Mouse (Mus musculus): ENCODE results near the gene Rab13.
A peak's percentile ranks its signal among the peaks of the same experiment; 100 is the strongest.

Rab13 gene

DNA sequence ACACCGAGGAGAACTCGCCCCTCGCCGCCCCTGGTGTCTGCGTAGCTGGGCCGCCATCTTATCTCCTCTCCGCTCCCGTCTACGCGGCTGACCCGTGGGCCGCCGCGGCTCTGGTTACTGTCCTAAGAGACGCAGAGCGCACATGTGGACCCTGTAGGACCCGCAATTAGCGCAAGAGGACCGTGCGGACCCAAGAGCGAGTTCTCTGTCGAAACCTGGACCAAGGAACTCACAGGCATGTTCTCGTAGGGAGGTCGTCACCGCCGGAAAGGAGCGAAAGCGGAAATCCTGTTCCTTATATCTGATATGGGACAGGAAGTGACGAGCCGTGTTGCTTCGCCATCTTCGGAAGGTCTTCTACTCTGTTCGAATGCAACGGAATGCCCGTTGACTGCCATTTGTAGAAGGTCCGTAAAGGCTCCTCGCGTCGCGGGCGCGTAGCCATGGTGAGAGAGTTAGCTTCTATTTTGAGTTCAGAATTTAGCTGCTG is at the start of gene Rab13, which contains the start of gene Rps27:
Gene Rab13 (plus strand): TSS at position 319 of the 490 bp plus-strand sequence.
Gene Rps27 (minus strand): TSS at position 275 of the 490 bp plus-strand sequence.
- peak; percentile 96 for DNase-seq

DNA sequence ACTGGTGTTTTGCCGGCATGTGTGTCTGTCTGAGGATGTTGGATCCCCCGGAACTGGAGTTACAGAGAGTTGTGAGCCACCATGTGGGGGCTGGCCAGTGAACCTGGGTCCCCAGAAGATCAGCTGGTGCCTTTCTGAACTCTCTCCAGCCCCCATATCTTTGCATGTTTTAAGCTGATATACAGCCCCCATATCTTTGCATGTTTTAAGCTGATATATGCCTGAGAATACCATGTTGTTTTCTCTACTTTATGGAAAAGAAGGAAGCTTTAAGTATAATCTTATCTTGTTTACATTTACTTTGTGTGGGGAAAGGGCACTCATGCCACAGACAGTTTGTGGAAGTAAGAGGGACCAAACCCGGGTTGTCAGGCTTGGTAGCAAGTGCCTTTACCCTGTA is 33.9 kb upstream of the Rab13 start:
- DNase-seq: no peak

DNA sequence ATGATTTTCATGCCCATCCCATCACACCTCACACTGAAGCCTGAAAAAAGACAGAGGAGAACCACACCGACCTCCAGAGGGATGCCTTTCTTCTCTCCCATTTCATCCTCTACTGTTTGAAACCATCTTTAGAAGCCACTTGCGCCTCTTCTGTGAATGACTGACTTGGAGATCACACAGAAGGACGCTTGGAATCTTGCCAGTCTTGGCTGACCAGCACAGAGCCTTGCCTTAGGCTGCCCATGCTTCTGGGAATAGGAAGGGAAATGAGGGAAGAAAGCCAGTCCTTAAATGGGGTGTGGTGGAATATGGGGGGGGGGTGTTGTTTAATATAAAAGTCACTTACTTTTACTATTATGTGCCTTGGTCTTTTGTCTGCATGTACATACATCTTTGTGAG is 29.9 kb upstream of the Rab13 start:
- DNase-seq: no peak

DNA sequence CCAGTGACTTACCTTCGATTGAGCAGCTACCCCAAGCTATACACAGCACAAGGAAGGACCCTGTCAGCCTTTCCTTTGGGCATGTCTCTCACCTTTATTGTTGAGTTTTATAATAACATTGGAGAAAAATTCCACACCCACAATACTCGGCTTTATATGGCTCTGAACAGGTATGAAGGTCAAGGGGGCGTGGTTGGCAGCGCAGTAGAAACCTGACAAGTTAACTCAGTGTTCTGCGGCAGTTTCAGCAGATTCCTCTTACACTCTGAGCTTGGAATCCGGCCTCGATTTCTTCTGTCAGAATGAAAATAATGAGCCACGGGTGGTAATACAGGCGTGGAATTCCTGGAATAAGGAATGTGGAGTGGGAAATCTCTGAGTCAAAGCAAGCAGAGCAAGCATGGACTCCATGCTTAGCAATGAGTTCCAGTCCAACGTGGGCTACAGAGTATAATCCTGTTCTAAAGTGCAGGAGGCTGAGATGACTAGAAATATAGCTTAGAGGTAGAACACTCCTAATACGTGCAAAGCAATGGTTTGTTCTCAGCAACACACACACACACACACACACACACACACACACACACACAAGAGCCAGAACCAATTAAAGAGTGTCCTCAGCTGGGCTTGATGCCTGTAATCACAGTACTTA is 22.5 kb upstream of the Rab13 start:
- no peak for DNase-seq

DNA sequence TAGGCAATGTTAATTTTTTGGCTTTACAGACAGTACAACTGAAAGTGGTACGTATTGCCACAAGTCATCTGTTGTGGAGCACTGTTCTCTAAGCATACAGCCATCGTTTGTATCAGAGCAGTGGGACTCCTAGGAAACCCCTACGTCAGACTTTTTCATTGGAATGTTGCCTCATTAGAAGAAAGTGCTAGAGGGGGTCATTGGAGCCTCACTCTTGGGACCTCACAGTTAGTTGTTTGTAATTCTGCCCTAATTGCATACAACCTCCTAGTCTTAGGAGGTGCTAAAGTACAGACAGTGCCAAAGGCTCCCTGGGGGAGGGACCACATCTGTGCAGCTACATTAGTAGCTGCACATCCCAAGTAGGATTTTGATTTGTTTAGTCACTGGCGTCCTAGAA is 18.7 kb upstream of the Rab13 start:
- no peak for DNase-seq

DNA sequence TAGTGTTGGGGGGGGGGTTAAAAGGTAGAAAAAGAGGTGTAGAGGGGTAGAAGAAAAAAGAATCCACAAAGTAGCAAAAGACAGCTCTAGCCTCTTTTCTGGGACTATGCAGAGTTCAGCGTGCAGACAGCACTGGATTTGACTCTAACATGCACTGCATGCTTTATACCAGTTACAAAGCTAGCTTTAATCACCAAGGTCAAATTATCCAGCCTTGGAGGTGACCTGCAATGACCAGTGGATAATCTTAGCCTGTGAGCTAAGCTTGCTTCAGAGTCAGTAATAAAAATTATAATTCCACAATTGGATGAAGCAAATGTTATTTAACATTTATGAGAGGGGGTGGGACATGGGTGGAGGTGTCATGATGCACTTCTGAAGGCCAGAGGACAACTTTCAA is 17.9 kb upstream of the Rab13 start:
- DNase-seq: no peak

- DNase-seq: no peak
Observed at GRCm38 (mm10) chr3:90197548-90197947, 15.9 kb upstream of the Rab13 start.

GRCm38 (mm10) chr3:90202884-90203283 is 10.6 kb upstream of the Rab13 start:
- no peak for DNase-seq

DNA sequence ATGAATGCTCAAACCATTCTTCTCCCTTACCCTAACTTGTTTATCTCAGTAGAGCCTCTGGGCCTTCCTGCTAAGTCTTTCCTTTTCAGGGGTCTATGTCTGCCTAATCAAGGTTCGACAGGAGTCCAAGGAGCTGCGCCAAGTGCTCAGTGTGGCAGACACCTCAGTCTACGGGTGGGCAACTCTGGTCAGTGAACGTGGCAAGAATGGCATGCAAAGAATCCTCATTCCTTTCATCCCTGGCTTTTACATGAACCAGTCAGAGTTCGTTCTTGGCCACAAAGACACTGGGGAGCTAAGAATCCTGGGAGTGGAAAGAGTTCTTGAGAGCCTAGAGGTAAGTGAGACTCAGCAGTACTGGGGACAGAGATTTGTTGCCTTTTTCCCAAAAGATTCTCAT is 9.9 kb upstream of the Rab13 start:
- DNase-seq: no peak

- DNase-seq: no peak
Observed at GRCm38 (mm10) chr3:90204582-90204981, 8.9 kb upstream of the Rab13 start.

GRCm38 (mm10) chr3:90208662-90209061 is 4.8 kb upstream of the Rab13 start:
- no peak for DNase-seq

- no peak for DNase-seq
Observed at GRCm38 (mm10) chr3:90209908-90210566, 3.5 kb upstream of the Rab13 start.

- no peak for DNase-seq
Observed at GRCm38 (mm10) chr3:90211475-90212398, 1.8 kb upstream of the Rab13 start.

- DNase-seq: no peak
Observed at GRCm38 (mm10) chr3:90212723-90213122, 772 bp upstream of the Rab13 start.

DNA sequence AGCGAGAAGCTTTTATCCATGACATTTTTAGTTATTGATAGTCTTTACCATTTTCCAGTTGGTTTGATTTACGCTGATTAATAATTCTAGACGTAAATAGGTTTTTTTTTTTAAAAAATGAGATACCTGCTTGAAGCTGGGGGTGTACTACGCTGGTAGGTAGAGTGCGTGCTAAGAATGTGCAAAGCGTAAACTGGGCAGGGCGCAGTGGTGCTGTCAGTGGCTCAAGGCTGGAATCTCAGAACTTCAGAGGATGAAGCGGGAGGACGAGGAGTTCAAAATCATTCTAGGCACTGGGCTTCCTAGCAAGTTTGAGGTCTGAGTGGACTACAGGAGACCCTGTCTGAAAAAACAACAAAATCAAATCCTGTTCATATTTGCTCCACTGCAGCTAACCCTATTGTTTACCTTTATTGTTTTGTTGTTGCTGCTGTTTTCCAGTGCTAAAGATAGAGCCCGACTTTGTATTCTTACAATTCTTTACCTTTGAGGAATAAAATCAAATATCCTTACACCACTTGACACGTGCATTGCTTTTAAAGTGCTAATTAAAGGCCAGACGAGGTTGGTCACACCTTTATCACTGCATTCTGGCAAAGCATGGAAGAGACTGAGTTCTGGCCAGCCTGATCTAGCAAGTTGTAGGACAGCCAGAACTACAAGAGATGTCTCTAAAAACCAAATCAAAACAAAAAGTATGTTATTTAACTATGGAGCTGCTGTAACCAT is 625 bp downstream of the Rab13 start:
- DNase-seq: no peak

- no peak for DNase-seq
Observed at GRCm38 (mm10) chr3:90215825-90216380, 2.4 kb downstream of the Rab13 start.

DNA sequence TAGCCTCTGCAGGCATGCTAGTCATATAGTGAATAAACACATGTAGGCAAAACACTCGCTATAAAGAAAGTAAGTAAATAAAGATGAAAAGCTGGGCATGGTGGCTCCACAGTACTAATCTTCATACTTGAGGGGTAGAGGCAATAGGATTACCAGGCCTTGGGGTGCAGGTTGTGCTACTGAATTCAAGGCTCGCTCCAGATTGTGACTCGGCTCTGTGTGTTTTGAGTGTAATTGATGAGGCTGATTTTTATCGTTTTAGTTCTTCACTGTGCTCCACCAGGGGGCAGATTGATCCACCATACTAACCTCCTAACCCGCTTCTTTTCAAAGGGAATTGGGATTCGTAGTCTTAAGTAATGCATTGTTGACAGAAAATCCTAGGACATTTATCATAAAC is 6.6 kb downstream of the Rab13 start:
- peak; percentile 43 for DNase-seq

GRCm38 (mm10) chr3:90220531-90220951 is 7.0 kb downstream of the Rab13 start:
- no peak for DNase-seq

GRCm38 (mm10) chr3:90221123-90221522 is 7.6 kb downstream of the Rab13 start:
- DNase-seq: no peak

DNA sequence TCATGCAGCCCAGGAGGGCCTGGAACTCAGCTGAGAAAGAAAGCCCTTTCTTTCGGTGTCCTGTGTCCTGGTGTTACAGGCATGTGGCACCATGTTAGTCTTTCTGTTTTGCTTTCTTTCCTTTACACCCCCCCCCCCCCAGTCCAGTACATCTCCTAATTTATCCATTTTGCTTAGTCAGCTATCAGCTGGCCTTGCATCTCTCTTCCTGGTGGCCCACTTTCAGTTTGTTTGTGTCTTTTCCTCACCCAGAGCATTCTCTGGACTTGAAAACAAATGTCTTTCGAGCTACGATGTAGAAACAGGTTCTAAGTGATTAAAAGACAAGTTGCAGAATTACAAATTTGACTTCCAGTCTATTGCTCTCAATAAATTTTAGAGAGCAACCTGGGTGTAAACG is 9.0 kb downstream of the Rab13 start:
- no peak for DNase-seq

- DNase-seq: no peak
Observed at GRCm38 (mm10) chr3:90222941-90223340, 9.4 kb downstream of the Rab13 start.

- no peak for DNase-seq
Observed at GRCm38 (mm10) chr3:90224331-90224730, 10.8 kb downstream of the Rab13 start.

Data from layer of hippocampus, adult 9-11 months (tissue).